Mouse (Mus musculus) cortical plate, adult 2 months (tissue): ENCODE measurements around the gene Gm9945.

Experiments used
- CTCF ChIP-seq: fragments of 200-500 bp; IDR thresholded peaks from 2 replicates; pipeline ENCODE4 v1.5.1; 2011; ENCODE audit warnings: mild to moderate bottlenecking, control low read depth, low read length; ENCODE audit not compliant: insufficient read depth; ENCODE audit errors: extremely low read depth
- POLR2A ChIP-seq: fragments of 200-500 bp; IDR thresholded peaks from 2 replicates; pipeline ENCODE4 v1.6.1; 2011; ENCODE audit warnings: mild to moderate bottlenecking, low read length, control low read depth; ENCODE audit not compliant: insufficient read depth; ENCODE audit errors: extremely low read depth

DNA sequence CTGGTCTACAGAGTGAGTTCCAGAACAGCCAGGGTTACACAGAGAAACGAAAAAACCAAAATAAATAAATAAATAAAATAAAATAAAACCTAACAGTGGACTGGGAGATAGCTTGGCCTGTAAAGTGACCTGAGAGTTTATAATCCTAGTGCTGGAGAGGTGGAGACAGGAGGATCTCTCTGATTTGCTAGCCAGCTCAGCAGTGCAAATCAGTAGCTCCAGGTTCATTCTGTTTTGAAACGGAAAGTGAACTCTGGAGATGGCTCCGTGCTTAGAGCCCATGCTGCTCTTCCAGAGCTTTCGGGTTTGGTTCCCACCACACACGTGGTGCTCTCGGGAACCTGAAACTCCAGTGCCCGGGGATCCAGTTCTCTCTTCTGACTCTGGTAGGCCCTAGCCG, 32.0 kb upstream of the Gm9945 start:
- no peak for TF ChIP-seq CTCF
- TF ChIP-seq POLR2A: no peak
